Comparison of ENCODE assay signal across 8 mouse cellular contexts in genomic region chr12:111760306-111760908, GRCm38 (mm10). TPM values are rescaled to one million over a fixed set of nuclear protein-coding genes. Genes with fewer than 3 reads are reported as not detected.
A peak's percentile ranks its signal among the peaks of the same experiment; 100 is the strongest.
DNase-seq lines count a peak whose midpoint lies in the region; ATAC-seq and TF ChIP-seq lines count a peak whose summit lies in the region.

No protein-coding gene starts in this region.

- peak overlapping the region; percentile 98 for H3K4me2 ChIP-seq in lung, postnatal 0 days (replicated peaks; ENCODE audit: low read depth, low read length)
- H3K4me2 ChIP-seq in forebrain, embryonic 15.5 days (replicated peaks): peak overlapping the region; percentile 96
- peak overlapping the region; percentile 99 for H3K4me2 ChIP-seq in liver, embryonic 12.5 days
- H3K4me2 ChIP-seq in stomach, embryonic 16.5 days (ENCODE audit: low read depth, low read length): peak overlapping the region; percentile 97

- peak; percentile 49 for TF ChIP-seq EP300 in lung, postnatal 0 days (IDR thresholded peaks at IDR 0.05)

- 29% methylated on average over 7 of the region's 7 CpGs for WGBS in lung, postnatal 0 days
- WGBS in forebrain, embryonic 15.5 days: 71% methylated on average over 7 of the region's 7 CpGs
- 76% methylated on average over 7 of the region's 7 CpGs for WGBS in liver, embryonic 12.5 days (ENCODE audit: insufficient replicate concordance)
- 49% methylated on average over 7 of the region's 7 CpGs for WGBS in stomach, embryonic 16.5 days

- H3K27me3 ChIP-seq in lung, postnatal 0 days (replicated peaks; ENCODE audit: insufficient read depth, low read length): no peaks in the 10 kb centered on the region
- no peaks in the 10 kb centered on the region for H3K27me3 ChIP-seq in forebrain, embryonic 15.5 days
- H3K27me3 ChIP-seq in liver, embryonic 12.5 days (replicated peaks): peaks cover 19% of the 10 kb centered on the region
- no peaks in the 10 kb centered on the region for H3K27me3 ChIP-seq in stomach, embryonic 16.5 days (ENCODE audit: control insufficient read depth, insufficient read depth, low read length)

- H3K27ac ChIP-seq in lung, postnatal 0 days (ENCODE audit: low read length): peak overlapping the region; percentile 95
- no peak overlapping the region for H3K27ac ChIP-seq in forebrain, embryonic 15.5 days (replicated peaks)
- no peak overlapping the region for H3K27ac ChIP-seq in liver, embryonic 12.5 days
- peak overlapping the region; percentile 91 for H3K27ac ChIP-seq in stomach, embryonic 16.5 days (ENCODE audit: low read length)

- TF ChIP-seq CTCF in lung, postnatal 0 days (IDR thresholded peaks at IDR 0.05): no peak

- no peaks in the 10 kb centered on the region for H3K9me3 ChIP-seq in lung, postnatal 0 days (ENCODE audit: low read length)
- H3K9me3 ChIP-seq in forebrain, embryonic 15.5 days: no peaks in the 10 kb centered on the region
- H3K9me3 ChIP-seq in liver, embryonic 12.5 days (replicated peaks): no peaks in the 10 kb centered on the region
- H3K9me3 ChIP-seq in stomach, embryonic 16.5 days (replicated peaks; ENCODE audit: control insufficient read depth, low read length): no peaks in the 10 kb centered on the region

- DNase-seq in lung, postnatal 0 days (ENCODE audit: low spot score): peak; percentile 79
- no peak for DNase-seq in lung, postnatal 36 days
- no peak for DNase-seq in urinary bladder, adult 18-20 months (ENCODE audit: low spot score in 2 of 2)
- DNase-seq in thymus, adult 18-20 months: no peak
- no peak for DNase-seq in ovary, postnatal 36 days (ENCODE audit: low spot score)

- peak; percentile 47 for ATAC-seq in lung, postnatal 0 days
- no peak for ATAC-seq in forebrain, embryonic 15.5 days (replicated peaks)
- ATAC-seq in liver, embryonic 12.5 days: no peak
- ATAC-seq in stomach, embryonic 16.5 days (ENCODE audit: insufficient read depth, low FRiP score): no peak

- no peaks in the 10 kb centered on the region for H3K36me3 ChIP-seq in lung, postnatal 0 days (ENCODE audit: insufficient read depth, low read length)
- H3K36me3 ChIP-seq in forebrain, embryonic 15.5 days: no peaks in the 10 kb centered on the region
- H3K36me3 ChIP-seq in liver, embryonic 12.5 days: peaks cover 20% of the 10 kb centered on the region
- H3K36me3 ChIP-seq in stomach, embryonic 16.5 days (ENCODE audit: control insufficient read depth, insufficient read depth, low read length): no peaks in the 10 kb centered on the region

- peaks cover 18% of the 10 kb centered on the region; the same call in 1 of the 2 replicates for H3K4me1 ChIP-seq in lung, postnatal 0 days (ENCODE audit: insufficient read depth, low read depth, low read length)
- H3K4me1 ChIP-seq in forebrain, embryonic 15.5 days: peaks cover 40% of the 10 kb centered on the region
- H3K4me1 ChIP-seq in liver, embryonic 12.5 days: peaks cover 58% of the 10 kb centered on the region
- H3K4me1 ChIP-seq in stomach, embryonic 16.5 days (ENCODE audit: control insufficient read depth, insufficient read depth, low read length): peaks cover 29% of the 10 kb centered on the region

- H3K9ac ChIP-seq in lung, postnatal 0 days (replicated peaks; ENCODE audit: low read depth): 0 out of 2 replicates have a peak overlapping the region, but pooled peaks have one; percentile 32
- H3K9ac ChIP-seq in forebrain, embryonic 15.5 days (replicated peaks): peak overlapping the region; percentile 92
- H3K9ac ChIP-seq in liver, embryonic 12.5 days: 0 out of 2 replicates have a peak overlapping the region, but pooled peaks have one; percentile 88
- H3K9ac ChIP-seq in stomach, embryonic 16.5 days (ENCODE audit: low read length): peak overlapping the region; percentile 41; the same call in 1 of the 2 replicates

- H3K4me3 ChIP-seq in lung, postnatal 0 days (ENCODE audit: low read depth, low read length): peak overlapping the region; percentile 91
- H3K4me3 ChIP-seq in forebrain, embryonic 15.5 days: peak overlapping the region; percentile 90
- peak overlapping the region; percentile 7; the same call in 1 of the 2 replicates for H3K4me3 ChIP-seq in liver, embryonic 12.5 days
- H3K4me3 ChIP-seq in stomach, embryonic 16.5 days (replicated peaks; ENCODE audit: low read length): peak overlapping the region; percentile 78

RNA-seq across cellular contexts. Expression of gene Klc1, which starts 1.8 kb away (rescaled TPM):
- 86.1 and 89.6 TPM in 2 replicates for polyA plus RNA-seq in lung, postnatal 0 days (2015; fragmentation: Nextera tagmentation; extraction: Ambion mirVana)
- 430 and 440 TPM in 2 replicates for polyA plus RNA-seq in forebrain, embryonic 15.5 days (2015; fragmentation: Nextera tagmentation; extraction: Ambion mirVana)
- 35.6 TPM in 2 replicates for polyA plus RNA-seq in liver, embryonic 12.5 days (2016; fragmentation: Nextera tagmentation; extraction: Ambion mirVana)
- polyA plus RNA-seq in stomach, embryonic 16.5 days (2015; fragmentation: Nextera tagmentation; extraction: Ambion mirVana): 90.8 and 96.1 TPM in 2 replicates

RNA-seq across cellular contexts. Expression of gene Apopt1, which starts 47.3 kb away (rescaled TPM):
- polyA plus RNA-seq in lung, postnatal 0 days (2015; fragmentation: Nextera tagmentation; extraction: Ambion mirVana): 42.3 and 43.1 TPM in 2 replicates
- polyA plus RNA-seq in forebrain, embryonic 15.5 days (2015; fragmentation: Nextera tagmentation; extraction: Ambion mirVana): 48.2 and 48.7 TPM in 2 replicates
- 36.3 and 36.5 TPM in 2 replicates for polyA plus RNA-seq in liver, embryonic 12.5 days (2016; fragmentation: Nextera tagmentation; extraction: Ambion mirVana)
- polyA plus RNA-seq in stomach, embryonic 16.5 days (2015; fragmentation: Nextera tagmentation; extraction: Ambion mirVana): 43.0 and 47.0 TPM in 2 replicates

RNA-seq across cellular contexts. Expression of gene Bag5, which starts 47.4 kb away (rescaled TPM):
- 48.9 and 52.5 TPM in 2 replicates for polyA plus RNA-seq in lung, postnatal 0 days (2015; fragmentation: Nextera tagmentation; extraction: Ambion mirVana)
- 65.1 and 69.1 TPM in 2 replicates for polyA plus RNA-seq in forebrain, embryonic 15.5 days (2015; fragmentation: Nextera tagmentation; extraction: Ambion mirVana)
- 28.4 and 28.5 TPM in 2 replicates for polyA plus RNA-seq in liver, embryonic 12.5 days (2016; fragmentation: Nextera tagmentation; extraction: Ambion mirVana)
- polyA plus RNA-seq in stomach, embryonic 16.5 days (2015; fragmentation: Nextera tagmentation; extraction: Ambion mirVana): 49.3 and 51.6 TPM in 2 replicates

RNA-seq across cellular contexts. Expression of gene Xrcc3, which starts 53.3 kb away (rescaled TPM):
- polyA plus RNA-seq in lung, postnatal 0 days (2015; fragmentation: Nextera tagmentation; extraction: Ambion mirVana): 1.8 and 2.1 TPM in 2 replicates
- 4.5 and 4.8 TPM in 2 replicates for polyA plus RNA-seq in forebrain, embryonic 15.5 days (2015; fragmentation: Nextera tagmentation; extraction: Ambion mirVana)
- 7.7 and 8.2 TPM in 2 replicates for polyA plus RNA-seq in liver, embryonic 12.5 days (2016; fragmentation: Nextera tagmentation; extraction: Ambion mirVana)
- 6.9 and 9.9 TPM in 2 replicates for polyA plus RNA-seq in stomach, embryonic 16.5 days (2015; fragmentation: Nextera tagmentation; extraction: Ambion mirVana)

RNA-seq across cellular contexts. Expression of gene Zfyve21, which starts 53.6 kb away (rescaled TPM):
- polyA plus RNA-seq in lung, postnatal 0 days (2015; fragmentation: Nextera tagmentation; extraction: Ambion mirVana): 160 and 163 TPM in 2 replicates
- 39.0 and 41.7 TPM in 2 replicates for polyA plus RNA-seq in forebrain, embryonic 15.5 days (2015; fragmentation: Nextera tagmentation; extraction: Ambion mirVana)
- polyA plus RNA-seq in liver, embryonic 12.5 days (2016; fragmentation: Nextera tagmentation; extraction: Ambion mirVana): 60.6 and 61.9 TPM in 2 replicates
- 131 and 137 TPM in 2 replicates for polyA plus RNA-seq in stomach, embryonic 16.5 days (2015; fragmentation: Nextera tagmentation; extraction: Ambion mirVana)

Comparison
In these comparisons a context has a peak if more than half of its experiments do, and no peak if none do; other contexts are left out.
1. H3K27ac ChIP-seq: peak in lung, postnatal 0 days (single experiment) and stomach, embryonic 16.5 days (single experiment); none in forebrain, embryonic 15.5 days (single experiment) and liver, embryonic 12.5 days (single experiment).
2. H3K4me3 ChIP-seq: peak in every context shown above with its lines; median percentile 91 in lung, postnatal 0 days; 90 in forebrain, embryonic 15.5 days; 78 in stomach, embryonic 16.5 days; 7 in liver, embryonic 12.5 days.
3. H3K9ac ChIP-seq: peak in every context shown above with its lines; median percentile 92 in forebrain, embryonic 15.5 days; 88 in liver, embryonic 12.5 days; 41 in stomach, embryonic 16.5 days; 32 in lung, postnatal 0 days.
4. Peak in every context shown above with its lines, with median percentiles within 50 percentile points of each other: H3K4me2 ChIP-seq.